Mouse (Mus musculus): Measurements from ENCODE around the gene Ccdc88b. TPM values are rescaled to one million over a fixed set of nuclear protein-coding genes. Genes with fewer than 3 reads are reported as not detected.

The Ccdc88b gene
- polyA plus RNA-seq (2012; rRNA removed) = 1.4 and 2.5 TPM in 2 replicates

DNA sequence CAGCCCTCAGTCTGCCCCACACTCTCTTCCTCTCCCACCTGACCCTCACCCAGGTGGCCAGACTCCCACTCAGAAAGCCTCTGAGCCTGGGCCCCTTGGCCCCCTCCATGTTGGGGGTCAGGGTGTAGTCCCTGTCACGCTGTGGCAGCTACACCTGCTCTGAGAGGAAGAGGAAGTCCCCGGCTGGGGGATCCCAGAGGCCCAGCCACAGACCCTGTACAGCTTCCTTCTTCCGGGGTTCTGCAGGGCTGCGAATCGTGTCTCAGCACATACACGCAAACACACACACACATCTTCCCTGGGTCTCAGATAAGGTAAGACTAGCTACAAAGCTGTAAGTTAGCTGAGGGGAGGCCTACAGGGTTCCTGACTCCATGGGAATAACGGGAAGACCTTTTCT lies at the start of gene Ccdc88b:
TSS of gene Ccdc88b (minus strand) at position 181 of the 400 bp plus-strand sequence.

DNA sequence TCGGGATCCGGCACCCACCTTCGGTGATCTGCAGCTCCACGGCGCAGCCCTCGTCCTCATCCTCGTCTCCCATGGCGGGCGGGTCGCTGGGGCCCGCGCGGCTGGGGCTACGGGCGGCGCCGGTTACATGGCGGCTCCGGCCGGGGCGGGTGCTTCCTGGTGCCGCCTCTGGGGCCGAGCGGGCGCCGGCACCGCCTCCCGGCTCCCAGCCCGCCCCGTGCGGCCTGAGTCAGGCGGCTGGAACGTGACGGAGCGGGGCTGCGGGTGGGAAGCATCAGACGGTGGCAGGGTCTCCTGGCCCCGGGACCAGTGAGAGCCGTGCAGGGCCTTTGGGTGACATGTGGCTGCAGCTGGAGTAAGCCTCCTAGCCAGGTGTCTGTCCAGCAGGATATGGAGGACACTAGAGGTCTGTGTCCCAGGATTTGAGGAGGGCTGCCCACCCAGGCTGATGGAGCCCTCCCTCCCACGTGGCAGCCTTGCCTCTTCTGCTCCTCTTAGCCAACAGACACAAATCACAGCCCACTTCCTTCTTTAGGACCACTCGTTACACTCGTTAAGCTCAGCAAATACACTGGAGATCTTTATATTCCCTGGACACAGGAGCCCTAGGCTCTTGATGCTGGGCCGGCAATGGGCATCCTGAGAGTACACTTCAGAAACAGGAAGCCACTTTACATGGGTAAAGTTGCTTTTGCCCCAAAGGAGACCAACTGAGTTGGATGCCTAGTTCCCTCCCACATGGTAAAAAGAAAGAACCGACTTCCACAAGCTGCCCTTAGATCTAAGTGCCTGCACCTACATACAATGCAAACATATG lies 17.3 kb downstream of the Ccdc88b start, which contains the start of gene Rps6ka4:
TSS of gene Rps6ka4 (minus strand) at position 162 of the 817 bp plus-strand sequence.

Other genes with a start within 250 kb of the Ccdc88b start
- gene Rps6ka4, start 17.6 kb downstream of the Ccdc88b start, polyA plus RNA-seq (2012; rRNA removed) = 5.1 and 6.1 TPM in 2 replicates
- 157 and 273 TPM in 2 replicates for gene Trmt112, start 51.5 kb upstream of the Ccdc88b start, polyA plus RNA-seq (2012; rRNA removed)
- gene Prdx5, start 51.9 kb upstream of the Ccdc88b start, polyA plus RNA-seq (2012; rRNA removed) = 116 and 171 TPM in 2 replicates
- 21.7 and 33.6 TPM in 2 replicates for gene Esrra, start 63.6 kb upstream of the Ccdc88b start, polyA plus RNA-seq (2012; rRNA removed)
- gene Catsperz, start 67.2 kb upstream of the Ccdc88b start, polyA plus RNA-seq (2012; rRNA removed) = 0.60 and 0.99 TPM in 2 replicates
- gene Kcnk4, start 76.3 kb upstream of the Ccdc88b start, polyA plus RNA-seq (2012; rRNA removed) = 0.16 and 0.19 TPM in 2 replicates
- gene Bad, start 83.7 kb upstream of the Ccdc88b start, polyA plus RNA-seq (2012; rRNA removed) = 49.7 and 58.7 TPM in 2 replicates
- gene Gpr137, start 84.3 kb upstream of the Ccdc88b start, polyA plus RNA-seq (2012; rRNA removed) = 37.7 and 38.9 TPM in 2 replicates
- gene Ppp1r14b, start 116.8 kb upstream of the Ccdc88b start, polyA plus RNA-seq (2012; rRNA removed) = 284 and 292 TPM in 2 replicates
- 39.2 and 39.3 TPM in 2 replicates for gene Plcb3, start 118.3 kb upstream of the Ccdc88b start, polyA plus RNA-seq (2012; rRNA removed)
- gene Fkbp2, start 122.3 kb upstream of the Ccdc88b start, polyA plus RNA-seq (2012; rRNA removed) = 61.7 and 112 TPM in 2 replicates
- gene Vegfb, start 129.4 kb upstream of the Ccdc88b start, polyA plus RNA-seq (2012; rRNA removed) = 25.6 and 33.8 TPM in 2 replicates
- gene Dnajc4, start 134.4 kb upstream of the Ccdc88b start, polyA plus RNA-seq (2012; rRNA removed) = 19.6 and 23.0 TPM in 2 replicates
- gene Nudt22, start 137.9 kb upstream of the Ccdc88b start, polyA plus RNA-seq (2012; rRNA removed) = 11.8 and 15.2 TPM in 2 replicates
- 10.6 and 12.2 TPM in 2 replicates for gene Trpt1, start 137.9 kb upstream of the Ccdc88b start, polyA plus RNA-seq (2012; rRNA removed)
- 10.6 and 12.3 TPM in 2 replicates for gene Fermt3, start 161.3 kb upstream of the Ccdc88b start, polyA plus RNA-seq (2012; rRNA removed)
- 233 and 251 TPM in 2 replicates for gene Stip1, start 181.8 kb upstream of the Ccdc88b start, polyA plus RNA-seq (2012; rRNA removed)
- 3.5 and 5.3 TPM in 2 replicates for gene Macrod1, start 198.6 kb upstream of the Ccdc88b start, polyA plus RNA-seq (2012; rRNA removed)
- 1.8 and 2.1 TPM in 2 replicates for gene Flrt1, start 247.5 kb upstream of the Ccdc88b start, polyA plus RNA-seq (2012; rRNA removed)